Mouse (Mus musculus) right cerebral cortex, adult 18-20 months (tissue): ENCODE data around the gene Gca.
A peak's percentile ranks its signal among the peaks of the same experiment; 100 is the strongest.
"Not testable (repeated sequence)": the region's sequence is repeated elsewhere in the genome, so short reads cannot be mapped to it uniquely, and the experiment has no call there.

Source experiments
- DNase-seq: peaks from one replicate; pipeline ENCODE4 v3.0.0; 2022; ENCODE audit warnings: mixed read lengths

Gene Gca

GRCm38 (mm10) chr2:62670301-62670700 lies 6.2 kb downstream of the Gca start:
- no peak for DNase-seq

- no peak for DNase-seq
Observed at GRCm38 (mm10) chr2:62670767-62671166, 6.7 kb downstream of the Gca start.

GRCm38 (mm10) chr2:62672788-62673187 lies 8.7 kb downstream of the Gca start:
- DNase-seq, result no peak

GRCm38 (mm10) chr2:62681667-62682066 lies 17.6 kb downstream of the Gca start:
- DNase-seq, result peak; percentile 79

GRCm38 (mm10) chr2:62684989-62685595 lies 21.0 kb downstream of the Gca start:
- DNase-seq, result no peak

- DNase-seq, result no peak
Observed at GRCm38 (mm10) chr2:62685934-62686333, 21.8 kb downstream of the Gca start.

- DNase-seq, result no peak
Observed at GRCm38 (mm10) chr2:62706313-62706712, 42.2 kb downstream of the Gca start.

- DNase-seq, result no peak
Observed at GRCm38 (mm10) chr2:62709633-62710032, 45.5 kb downstream of the Gca start.

GRCm38 (mm10) chr2:62714362-62714761 lies 50.3 kb downstream of the Gca start:
- DNase-seq, result not testable (repeated sequence)

GRCm38 (mm10) chr2:62715260-62715659 lies 51.2 kb downstream of the Gca start:
- DNase-seq, result no peak

GRCm38 (mm10) chr2:62717270-62717669 lies 53.2 kb downstream of the Gca start:
- DNase-seq, result no peak

GRCm38 (mm10) chr2:62718411-62718810 lies 54.3 kb downstream of the Gca start:
- no peak for DNase-seq

- DNase-seq, result no peak
Observed at GRCm38 (mm10) chr2:62725946-62726345, 61.9 kb downstream of the Gca start.

GRCm38 (mm10) chr2:62727732-62728131 lies 63.6 kb downstream of the Gca start:
- no peak for DNase-seq

- DNase-seq, result no peak
Observed at GRCm38 (mm10) chr2:62730671-62731070, 66.6 kb downstream of the Gca start.

- DNase-seq, result no peak
Observed at GRCm38 (mm10) chr2:62743098-62743497, 79.0 kb downstream of the Gca start.
